Mouse (Mus musculus) brain, embryonic 14.5 days (tissue): ENCODE data around the gene Gm45837.

Experiments
- CTCF ChIP-seq: fragments of 200-500 bp; IDR thresholded peaks from 2 replicates; pipeline ENCODE4 v1.5.1; 2012; ENCODE audit warnings: inconsistent platforms, mild to moderate bottlenecking, moderate library complexity, borderline replicate concordance; ENCODE audit not compliant: insufficient read depth, insufficient read length; ENCODE audit errors: extremely low read depth
- POLR2A ChIP-seq: fragments of 200-500 bp; IDR thresholded peaks from 2 replicates; pipeline ENCODE4 v1.6.1; 2012; ENCODE audit warnings: mild to moderate bottlenecking, inconsistent platforms, borderline replicate concordance; ENCODE audit not compliant: poor library complexity, insufficient read depth, insufficient read length, severe bottlenecking; ENCODE audit errors: extremely low read depth

GRCm38 (mm10) chr7:101378796-101379465 lies 31.8 kb upstream of the Gm45837 start:
- TF ChIP-seq CTCF: no peak
- no peak for TF ChIP-seq POLR2A
